Mouse (Mus musculus) bone marrow, adult 2 months (tissue): ENCODE measurements around the gene Ndufs1.

Source experiments
- CTCF ChIP-seq: fragments of 200-500 bp; IDR thresholded peaks from 2 replicates; pipeline ENCODE4 v1.5.1; 2011; ENCODE audit warnings: low read length, control low read depth; ENCODE audit not compliant: control insufficient read depth, insufficient read depth
- POLR2A ChIP-seq: fragments of 200-500 bp; IDR thresholded peaks from 2 replicates; pipeline ENCODE4 v1.6.1; 2011; ENCODE audit warnings: low read depth, mild to moderate bottlenecking, control low read depth, low read length, borderline replicate concordance; ENCODE audit not compliant: control insufficient read depth

- TF ChIP-seq CTCF (no peak), POLR2A (no peak)
These were observed 49.3 kb upstream of the Ndufs1 start for GRCm38 (mm10) chr1:63225890-63226289.
